Mouse (Mus musculus) erythroblast, adult 5-6 weeks (primary cell): ENCODE measurements around the gene Dysf. TPM values are rescaled to one million over a fixed set of nuclear protein-coding genes. Genes with fewer than 3 reads are reported as not detected.

Experiments used
- ATAC-seq: replicated peaks from 2 replicates; pipeline ENCODE4 v1.8.0; 2016; ENCODE audit warnings: moderate number of reproducible peaks, mild to moderate bottlenecking, moderate TSS enrichment, inconsistent platforms; ENCODE audit not compliant: poor library complexity, low FRiP score, severe bottlenecking
- total RNA-seq, 2 experiments: library from RNA; stranded (forward) in 1 of 2; stranded (reverse) in 1 of 2; fragments of 150-400 nt in 1 of 2; fragments of 200-764, 138-1000 nt in 1 of 2; gene quantifications; 2 replicates each; pipeline versions ENCODE4 v1.2.3 to v1.2.4; 2015 to 2017; ENCODE audit warnings: low replicate concordance in 2 of 2

The Dysf gene
- total RNA-seq, 2 experiments from 2014 or later: under 0.01 TPM; not detected in 1

DNA sequence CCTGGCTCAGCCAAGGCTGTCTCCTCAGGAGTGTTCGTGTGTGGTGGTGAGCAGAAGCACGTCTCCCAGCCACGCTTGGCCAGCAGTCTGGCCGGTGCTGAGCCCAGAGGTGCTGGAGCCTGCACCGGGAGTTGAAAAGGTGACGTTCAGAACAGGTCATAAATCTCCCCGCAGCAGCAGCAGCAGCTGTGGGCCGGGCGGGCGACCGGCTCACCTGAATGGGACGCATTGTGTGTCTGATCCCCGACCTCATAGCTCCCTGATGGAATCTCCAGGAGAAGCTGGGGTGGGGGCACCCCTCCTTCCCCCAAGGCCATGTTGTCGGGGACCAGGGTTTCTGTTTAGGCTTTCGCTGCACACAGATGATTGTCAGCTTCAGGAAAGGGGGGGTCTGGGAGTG is 93.6 kb downstream of the Dysf start:
- no peak for ATAC-seq

DNA sequence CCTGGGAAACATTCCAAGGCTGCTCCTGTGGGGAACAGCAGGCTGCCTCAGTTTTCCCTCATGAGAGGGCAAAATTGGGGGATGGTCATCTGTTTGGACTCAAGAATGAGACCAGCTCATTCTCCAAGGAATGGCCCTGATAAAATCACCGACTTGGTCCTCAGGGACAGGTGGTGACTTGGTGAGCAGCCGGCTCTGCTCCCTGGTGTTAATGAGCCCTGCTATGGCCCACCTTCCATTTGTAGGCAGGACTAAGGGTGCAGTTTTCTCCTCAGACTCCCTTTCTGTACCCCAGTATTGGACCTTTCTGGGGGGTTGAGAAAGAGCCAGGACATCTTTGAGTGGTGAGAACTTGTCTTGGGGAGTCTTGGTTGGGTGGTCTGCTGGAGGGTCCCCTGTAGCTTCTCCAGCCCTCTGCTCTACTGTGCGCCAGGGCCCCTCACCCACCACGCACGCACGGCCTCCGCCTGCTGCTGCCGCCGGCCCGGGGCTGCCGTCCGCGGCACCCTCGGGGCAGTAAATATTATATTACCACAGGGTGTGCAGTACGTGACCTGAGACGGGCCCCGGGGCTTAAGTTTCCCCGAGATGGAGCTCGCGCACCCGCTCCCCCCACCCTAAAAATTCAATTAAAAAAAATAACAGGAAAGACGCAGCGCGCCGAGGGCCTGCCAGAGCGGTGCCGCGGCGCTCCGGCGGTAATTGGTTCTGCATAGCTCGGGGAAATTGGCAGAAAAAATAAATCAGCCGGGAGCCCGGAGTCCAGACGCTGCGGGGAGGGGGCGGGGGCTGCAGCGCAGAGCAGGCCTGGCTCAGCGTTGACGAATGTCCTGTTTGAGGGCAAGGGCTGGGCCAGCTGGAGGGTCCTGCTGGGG is 97.0 kb downstream of the Dysf start:
- no peak for ATAC-seq

DNA sequence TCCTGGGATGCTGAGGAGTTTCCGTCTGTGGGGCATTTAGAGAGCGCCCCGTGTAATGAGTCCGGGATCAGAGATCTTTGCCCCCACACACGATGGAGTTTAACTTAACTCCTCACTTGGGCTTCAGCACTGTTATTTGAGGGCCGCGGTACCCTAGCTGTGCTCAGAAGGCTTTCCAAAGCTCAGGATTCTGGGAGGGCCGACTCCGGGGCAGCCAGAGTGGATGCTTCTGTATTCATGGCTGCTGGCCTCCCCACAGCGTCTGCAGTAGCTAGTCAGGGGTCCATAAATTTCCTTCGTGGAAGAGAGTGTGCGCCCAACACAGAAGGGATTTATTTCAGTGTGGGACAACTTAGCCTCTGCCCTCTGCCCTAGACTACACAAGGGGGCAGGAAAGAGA is 97.7 kb downstream of the Dysf start:
- no peak for ATAC-seq

DNA sequence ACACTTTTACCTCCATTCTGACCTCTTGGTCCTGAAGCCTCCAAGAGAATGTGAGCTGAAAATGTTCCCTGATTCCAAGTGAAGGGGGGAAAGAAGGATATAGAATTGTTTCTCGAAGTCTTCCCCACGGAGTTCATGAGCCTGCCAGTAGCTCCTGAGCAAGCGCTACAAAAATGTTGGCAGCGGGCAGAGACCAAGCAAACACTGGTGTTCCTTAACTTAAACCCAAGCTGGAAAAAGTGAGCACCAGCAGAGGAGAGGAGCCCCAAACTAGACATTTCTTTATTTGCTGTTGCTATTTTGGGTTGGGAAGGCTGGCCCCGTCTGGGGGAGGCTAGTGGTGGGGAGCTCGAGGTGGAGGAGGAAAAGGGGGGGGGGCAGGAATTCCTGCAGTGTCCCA is 102.0 kb downstream of the Dysf start:
- ATAC-seq: no peak

DNA sequence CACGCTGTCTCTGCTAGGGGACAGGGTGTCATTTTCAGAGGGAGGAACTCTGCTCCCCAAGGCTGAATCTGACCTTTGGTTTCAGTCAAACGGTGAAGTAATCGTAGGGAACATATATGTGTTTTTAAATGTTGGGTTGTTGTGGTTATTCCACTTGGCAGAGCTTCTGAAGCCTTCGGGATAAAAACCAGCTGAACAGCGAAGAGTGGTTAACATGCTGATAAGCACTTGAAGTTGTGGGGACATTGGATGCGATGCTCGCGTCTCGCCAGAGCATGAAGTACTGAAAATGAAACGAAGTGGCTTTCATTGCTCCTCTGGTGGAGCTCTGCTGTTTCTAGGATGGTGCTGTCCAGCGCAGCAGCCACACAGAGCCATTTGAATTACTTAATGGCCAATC is 102.7 kb downstream of the Dysf start:
- no peak for ATAC-seq

DNA sequence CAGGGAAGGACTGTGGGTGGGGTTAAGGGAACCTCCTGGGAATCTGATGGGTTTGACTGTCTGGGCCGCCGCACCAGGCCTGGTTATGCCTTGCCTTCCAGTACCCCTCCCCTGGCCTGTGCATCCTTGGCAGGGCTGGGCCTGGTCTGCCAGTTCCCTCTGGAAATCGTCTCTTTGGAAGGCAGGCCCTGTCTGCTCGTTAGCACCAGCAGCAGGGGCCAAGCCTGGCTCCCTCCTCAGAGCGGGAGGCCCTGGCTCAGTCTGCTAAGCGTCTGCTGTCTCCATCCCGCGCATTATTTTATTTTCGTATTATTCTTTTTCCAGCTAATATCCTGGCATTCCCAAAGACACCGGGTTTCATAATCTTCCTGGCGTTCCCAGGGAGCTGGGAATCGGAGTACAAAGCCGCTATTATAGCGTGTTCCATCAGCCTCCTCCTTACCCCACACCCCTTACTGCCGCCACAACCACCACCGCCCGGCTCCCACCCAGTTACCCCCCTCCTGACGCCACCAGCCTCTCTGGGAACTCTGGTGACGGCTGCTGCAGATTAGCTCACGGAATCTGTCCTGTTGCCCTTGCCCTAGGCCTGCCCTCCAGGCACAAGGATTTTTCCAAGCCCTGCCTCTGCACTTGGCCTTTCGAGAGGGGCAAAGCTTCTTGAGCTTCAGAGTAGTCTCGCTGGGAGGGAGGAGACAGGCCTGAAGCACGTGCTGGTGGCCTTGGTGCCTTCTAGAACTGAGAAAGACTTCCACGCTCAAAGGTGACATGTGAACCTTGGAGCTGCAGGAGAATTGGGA is 111.5 kb downstream of the Dysf start:
- no peak for ATAC-seq

DNA sequence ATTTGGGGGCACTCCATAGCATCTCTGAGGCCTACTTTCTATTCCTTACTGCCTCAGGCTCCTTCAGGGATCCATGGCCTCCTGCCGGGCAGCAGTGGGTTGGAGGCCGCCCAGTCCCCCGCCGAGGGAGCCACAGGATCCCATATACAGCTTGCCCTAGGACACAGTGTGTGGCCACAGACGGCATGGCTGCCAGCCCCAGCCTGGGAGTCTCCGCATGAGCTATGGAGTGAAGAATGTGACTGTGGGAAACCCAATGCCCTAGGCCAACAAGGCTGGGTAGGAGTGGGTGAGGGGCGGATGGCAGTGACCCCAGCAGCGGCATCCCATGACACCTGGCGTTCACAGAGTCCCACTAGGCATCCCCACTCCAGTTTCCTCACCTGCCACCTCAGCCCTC is 116.2 kb downstream of the Dysf start:
- no peak for ATAC-seq

DNA sequence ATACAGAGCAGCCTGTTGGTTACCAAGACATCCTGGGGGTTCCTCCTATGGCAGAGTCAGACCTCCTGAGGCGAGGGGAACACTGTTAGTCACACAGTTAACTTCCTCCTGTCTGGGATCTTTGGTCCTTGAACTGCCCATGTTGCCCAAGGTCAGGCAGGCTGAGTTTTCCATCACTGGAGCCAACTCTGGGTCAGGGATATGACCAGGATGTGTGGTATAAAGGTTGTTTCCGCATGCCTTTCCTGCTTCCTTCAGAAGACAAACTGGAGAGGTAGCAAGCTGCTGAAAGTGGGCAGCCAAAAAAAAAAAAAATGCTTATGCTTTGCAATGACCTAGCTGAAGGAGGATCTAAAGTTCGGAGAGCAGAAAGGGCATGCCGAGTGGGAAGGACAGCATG is 116.7 kb downstream of the Dysf start:
- ATAC-seq: no peak

DNA sequence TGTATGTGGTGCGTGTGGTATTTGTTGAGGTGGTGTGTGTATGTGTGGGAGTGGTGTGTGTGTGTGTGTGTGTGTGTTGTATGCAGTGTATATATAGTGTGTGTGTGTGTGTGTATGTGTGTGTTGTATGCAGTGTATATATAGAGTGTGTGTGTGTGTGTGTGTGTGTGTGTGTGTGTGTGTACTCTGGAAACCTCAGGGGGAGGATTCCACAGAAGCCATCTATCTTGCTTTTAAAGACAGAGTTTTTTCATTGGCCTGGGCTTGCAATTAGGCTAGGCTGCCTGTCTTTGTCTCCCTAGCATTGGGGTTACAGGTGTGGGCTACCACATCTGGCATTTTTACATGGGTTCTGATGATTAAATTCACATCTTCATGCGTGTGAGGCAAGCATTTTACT is 119.8 kb downstream of the Dysf start:
- no peak for ATAC-seq

DNA sequence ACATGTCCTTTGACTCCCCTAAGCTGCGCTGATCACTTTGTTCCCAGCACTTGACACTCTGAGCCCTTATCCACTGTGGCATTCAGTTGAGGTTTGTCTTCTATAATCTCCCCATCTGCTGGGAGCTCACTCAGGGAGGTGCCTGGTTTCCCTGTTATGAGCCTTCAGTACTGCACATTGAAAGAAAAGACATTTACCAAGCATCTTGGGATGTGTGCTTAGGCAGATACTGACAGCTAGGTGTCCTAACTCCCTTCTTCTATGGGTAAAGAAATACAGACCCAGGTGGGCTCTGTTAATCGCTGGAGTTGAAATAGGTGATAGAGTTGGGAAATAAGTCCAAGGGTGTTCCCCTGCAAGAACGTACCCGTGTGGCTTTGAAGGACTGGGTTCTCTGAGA is 122.5 kb downstream of the Dysf start:
- no peak for ATAC-seq

DNA sequence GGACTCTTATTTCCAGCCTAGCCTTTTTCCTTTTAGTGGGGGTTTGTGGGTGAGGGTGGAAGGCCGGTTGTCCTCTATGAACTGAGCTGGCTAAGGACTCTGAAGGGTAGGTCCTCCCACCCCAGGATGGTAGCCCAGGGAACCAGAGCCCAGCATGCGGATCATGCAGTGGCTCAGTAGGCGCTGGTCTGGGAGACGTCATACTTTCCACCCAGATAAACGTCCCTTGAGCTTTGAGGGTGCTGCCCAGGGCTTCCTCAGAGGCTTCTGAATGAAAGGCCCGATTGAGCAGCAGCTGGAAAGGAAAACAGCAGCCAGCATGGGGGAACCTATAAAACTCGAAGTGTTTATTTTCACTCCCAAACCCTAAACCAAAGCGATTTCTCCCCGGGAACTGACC is 123.1 kb downstream of the Dysf start:
- no peak for ATAC-seq

DNA sequence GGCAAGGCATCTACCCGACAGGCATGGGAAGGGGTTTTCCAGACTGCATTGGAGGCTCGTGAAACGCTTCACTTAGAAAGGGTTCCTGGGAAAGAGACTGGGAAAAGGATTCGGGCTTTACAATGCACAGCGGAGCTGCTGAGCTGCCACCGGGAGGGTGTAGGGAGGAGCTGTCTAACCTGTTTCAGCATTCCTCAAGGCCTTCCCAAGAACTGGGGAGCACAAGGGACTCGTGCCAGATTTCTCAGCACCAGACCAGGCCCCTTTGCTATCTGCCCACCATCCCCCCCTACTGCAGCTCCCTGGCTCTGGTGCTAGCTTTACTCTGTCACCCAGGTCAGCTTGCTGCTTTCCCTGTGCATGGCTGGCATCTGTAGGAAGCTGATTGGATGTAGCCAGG is 124.7 kb downstream of the Dysf start:
- ATAC-seq: no peak

DNA sequence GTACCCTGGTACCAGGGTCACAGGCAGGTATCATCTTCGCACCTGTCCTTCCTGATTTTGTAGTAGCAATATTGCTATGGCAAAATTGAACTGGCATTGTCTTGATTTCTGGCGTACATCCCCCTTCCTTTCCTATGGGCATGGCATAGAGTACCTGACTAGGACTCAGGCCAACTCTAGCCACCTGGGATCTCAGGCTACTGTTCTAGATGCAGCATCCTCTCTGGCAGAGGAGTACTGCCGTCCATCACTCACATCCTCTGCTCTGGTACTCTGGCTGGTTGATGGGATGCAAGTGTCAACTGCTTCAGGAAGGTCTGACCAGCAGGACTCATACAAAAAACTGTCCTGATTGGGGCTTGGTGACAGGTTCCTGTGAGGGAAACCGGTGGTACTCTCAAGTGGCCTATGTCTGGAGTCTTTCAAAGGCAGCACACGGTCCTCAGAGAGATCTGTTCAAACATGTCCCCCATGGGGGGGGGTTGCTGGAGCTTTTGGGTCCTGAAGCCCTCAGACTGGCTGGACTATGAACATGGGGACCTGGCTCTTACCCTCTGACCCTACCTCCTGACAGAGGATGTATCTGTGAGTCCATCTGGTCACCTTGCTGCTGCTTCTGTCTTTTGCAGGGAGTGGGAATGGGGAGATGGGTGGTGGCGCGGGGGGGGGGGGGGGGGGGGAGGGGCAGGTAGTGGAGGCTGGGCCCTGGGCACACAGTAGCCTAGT is 125.8 kb downstream of the Dysf start:
- no peak for ATAC-seq

DNA sequence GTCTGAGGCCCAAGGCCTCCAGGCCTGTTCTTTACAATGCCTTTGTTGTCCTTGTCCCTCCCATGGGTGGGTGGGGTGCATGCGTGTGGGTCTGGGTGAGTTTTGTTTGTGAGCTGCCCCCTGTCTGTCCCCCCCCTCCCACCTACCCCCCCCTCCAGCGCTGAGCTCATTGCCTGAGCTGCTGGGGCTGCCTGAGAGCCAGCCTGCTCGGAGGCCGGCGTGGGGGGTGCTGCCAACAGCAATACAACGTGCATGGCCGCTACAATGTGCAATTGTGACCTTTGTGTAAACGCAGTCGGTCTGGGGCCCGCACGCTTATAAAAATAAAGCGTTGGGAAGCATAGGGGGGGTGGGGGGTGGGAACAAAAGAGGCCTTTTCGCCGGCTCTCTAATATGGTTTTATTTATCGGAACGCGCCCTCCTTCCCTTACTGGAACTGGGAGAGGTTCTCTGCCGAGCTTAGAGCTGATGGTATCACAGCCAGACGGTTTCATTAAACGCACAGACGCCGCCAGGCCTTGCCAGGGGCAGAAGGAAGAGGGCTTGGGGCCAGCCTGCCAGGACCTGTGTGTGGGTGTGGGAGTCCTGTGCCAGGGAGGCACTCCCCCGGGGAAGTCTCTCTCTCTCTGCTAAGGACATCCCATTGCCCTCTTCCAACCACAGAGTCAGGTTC is 126.5 kb downstream of the Dysf start:
- ATAC-seq: no peak

DNA sequence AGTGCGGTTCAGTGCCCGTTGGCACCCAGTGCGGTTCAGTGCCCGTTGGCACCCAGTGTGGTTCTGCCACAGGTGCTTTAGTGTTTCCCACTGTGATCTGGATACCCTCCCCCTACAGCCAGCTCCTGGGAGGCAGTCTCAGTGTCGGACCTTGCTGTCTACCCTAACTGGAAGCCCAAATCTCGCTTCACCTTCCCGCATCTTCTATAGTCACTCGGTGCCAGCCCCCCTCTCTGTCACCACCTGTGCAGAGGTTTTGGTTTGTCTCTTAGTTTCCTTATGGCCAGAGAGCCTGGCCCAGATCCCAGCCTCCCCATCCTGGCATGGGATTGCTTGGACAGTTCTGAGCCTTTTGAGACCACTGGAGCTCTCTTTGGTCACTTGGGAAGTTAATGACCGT is 127.3 kb downstream of the Dysf start:
- ATAC-seq: no peak

DNA sequence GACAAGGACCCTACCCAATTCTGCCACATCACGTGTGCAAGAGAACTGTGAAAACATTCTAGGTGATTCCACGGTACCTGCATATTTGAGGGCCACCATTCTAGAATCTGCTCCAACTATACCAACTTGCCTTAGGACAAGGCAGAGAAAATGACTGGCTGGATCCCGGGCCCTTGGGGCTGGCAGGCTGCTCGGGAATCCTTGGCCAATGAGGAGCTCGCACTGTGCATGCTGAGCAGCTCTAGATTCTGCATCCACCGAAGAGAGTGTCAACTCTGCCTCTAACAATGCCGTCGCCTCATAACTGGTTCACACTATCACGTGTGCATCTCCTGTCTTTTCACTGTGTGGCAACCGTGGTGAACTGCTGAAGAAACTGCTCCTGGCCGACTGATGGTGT is 128.0 kb downstream of the Dysf start:
- ATAC-seq: no peak

DNA sequence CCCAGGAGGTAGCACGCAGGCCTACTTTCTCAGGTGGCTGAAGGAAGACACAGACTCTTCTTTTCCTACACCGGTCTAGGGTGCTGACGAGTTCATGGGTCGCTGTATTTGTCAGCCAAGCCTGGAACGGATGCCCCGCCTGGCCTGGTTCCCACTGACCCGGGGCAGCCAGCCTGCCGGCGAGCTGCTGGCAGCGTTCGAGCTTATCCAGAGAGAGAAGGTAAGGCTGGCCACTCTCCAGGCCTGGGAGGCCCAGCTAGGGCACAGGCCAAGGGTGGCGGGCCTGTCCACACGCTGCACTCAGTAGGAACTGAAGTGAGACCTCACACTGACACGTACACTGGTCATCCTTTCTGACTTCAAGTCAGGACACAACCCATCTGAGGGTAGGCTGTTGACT is 131.5 kb downstream of the Dysf start:
- no peak for ATAC-seq

DNA sequence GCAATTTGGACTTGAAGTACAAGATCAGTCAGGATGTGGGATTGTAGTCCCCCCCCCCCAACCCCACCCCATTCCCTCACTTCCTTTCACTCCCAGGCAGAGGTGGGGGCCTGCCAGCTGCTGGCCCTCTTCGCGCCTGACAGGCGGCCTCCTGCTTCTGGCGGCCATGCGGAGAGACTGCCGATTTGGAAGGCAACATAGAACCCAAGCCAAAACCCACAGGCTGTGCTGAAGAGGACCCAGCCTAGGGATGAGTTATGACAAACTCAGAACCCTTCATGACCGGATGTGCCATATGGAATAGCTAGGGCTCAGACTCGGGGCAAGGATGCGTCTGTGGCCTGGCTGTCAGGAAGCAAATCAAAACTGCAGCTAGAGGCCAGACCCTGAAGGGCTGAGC is 134.1 kb downstream of the Dysf start:
- no peak for ATAC-seq

DNA sequence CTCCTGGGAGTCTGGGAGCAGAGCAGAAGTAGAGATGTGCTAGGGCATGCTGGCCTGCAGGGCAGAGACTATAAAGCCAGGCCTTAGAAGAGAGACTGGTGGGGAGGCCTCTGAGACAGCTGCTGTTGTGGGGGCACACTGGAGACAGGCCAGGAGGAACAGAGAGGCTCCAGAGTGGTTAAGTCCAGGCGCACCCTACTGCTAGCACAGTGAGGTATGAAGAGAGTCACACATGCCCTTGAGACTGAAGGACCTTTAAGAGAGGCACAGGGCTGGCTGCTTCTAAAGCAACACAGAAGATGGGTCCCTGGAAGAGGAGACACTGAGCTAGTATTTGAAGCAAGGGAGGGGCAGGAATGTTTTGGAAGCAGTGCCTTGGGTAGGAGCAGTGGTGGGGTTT is 134.9 kb downstream of the Dysf start:
- no peak for ATAC-seq

DNA sequence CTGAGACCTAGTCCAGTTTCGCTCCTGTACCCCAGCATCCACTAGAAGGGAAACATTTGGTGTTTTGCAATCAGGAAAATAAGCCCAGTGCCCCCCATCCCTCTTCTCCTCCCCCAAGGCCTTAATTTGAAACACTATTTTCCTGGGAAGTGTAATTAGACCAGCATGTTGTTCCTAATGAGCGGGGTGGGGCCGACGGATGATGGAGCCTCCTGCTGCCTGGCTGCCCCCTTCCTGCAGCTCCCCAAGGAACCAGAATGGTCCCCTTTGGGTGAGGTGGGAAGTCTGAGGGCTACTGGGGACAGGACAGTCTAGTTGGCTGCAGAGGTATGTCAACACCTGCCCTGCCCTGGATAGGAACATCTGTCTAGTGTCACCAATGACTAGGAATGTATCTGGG is 136.0 kb downstream of the Dysf start:
- no peak for ATAC-seq
